Mouse (Mus musculus) cerebellum, adult 2 months (tissue): ENCODE measurements at regions not wholly inside any gene's neighbourhood (a gene's known extent, or its start where the extent isn't known, plus 50 kb on each side); places are given as distances from the start of the nearest gene placed in this dataset.

Experiments
- DNase-seq, 2 experiments: peaks; one replicate each; pipeline ENCODE4 v3.0.0; 2021
- H3K27ac ChIP-seq: fragments of 200-500 bp; 2 replicates; pipeline ENCODE4 v1.5.1; 2012; ENCODE audit warnings: low read length, control low read depth, inconsistent platforms; ENCODE audit not compliant: insufficient read depth
- H3K27me3 ChIP-seq: fragments of 200-500 bp; 2 replicates; pipeline ENCODE4 v1.6.1; 2012; ENCODE audit warnings: inconsistent platforms, mild to moderate bottlenecking, low read length, moderate library complexity; ENCODE audit not compliant: control insufficient read depth, insufficient read depth
- H3K4me1 ChIP-seq: fragments of 200-500 bp; 2 replicates; pipeline ENCODE4 v1.6.1; 2011; ENCODE audit warnings: low read length; ENCODE audit not compliant: control insufficient read depth, insufficient read depth
- H3K4me3 ChIP-seq: fragments of 200-500 bp; replicated peaks from 2 replicates; pipeline ENCODE3; 2011; ENCODE audit warnings: mild to moderate bottlenecking, low read depth, low read length, control low read depth; ENCODE audit not compliant: insufficient read depth
- CTCF ChIP-seq: fragments of 200-500 bp; IDR thresholded peaks from 2 replicates; pipeline ENCODE4 v1.5.1; 2011; ENCODE audit warnings: low read depth, mild to moderate bottlenecking, control low read depth, low read length, moderate library complexity, borderline replicate concordance; ENCODE audit not compliant: insufficient read depth
- POLR2A ChIP-seq: fragments of 200-500 bp; IDR thresholded peaks from 2 replicates; pipeline ENCODE4 v1.6.1; 2011; ENCODE audit warnings: low read length, control low read depth, borderline replicate concordance; ENCODE audit not compliant: insufficient read depth
- WGBS: fragments of 180-500 bp; shearing (Covaris S2); methylation state at CpG from one replicate; pipeline ENCODE4 v1.1.7; 2018; 5-methylcytosine and 5-hydroxymethylcytosine counted together

DNA sequence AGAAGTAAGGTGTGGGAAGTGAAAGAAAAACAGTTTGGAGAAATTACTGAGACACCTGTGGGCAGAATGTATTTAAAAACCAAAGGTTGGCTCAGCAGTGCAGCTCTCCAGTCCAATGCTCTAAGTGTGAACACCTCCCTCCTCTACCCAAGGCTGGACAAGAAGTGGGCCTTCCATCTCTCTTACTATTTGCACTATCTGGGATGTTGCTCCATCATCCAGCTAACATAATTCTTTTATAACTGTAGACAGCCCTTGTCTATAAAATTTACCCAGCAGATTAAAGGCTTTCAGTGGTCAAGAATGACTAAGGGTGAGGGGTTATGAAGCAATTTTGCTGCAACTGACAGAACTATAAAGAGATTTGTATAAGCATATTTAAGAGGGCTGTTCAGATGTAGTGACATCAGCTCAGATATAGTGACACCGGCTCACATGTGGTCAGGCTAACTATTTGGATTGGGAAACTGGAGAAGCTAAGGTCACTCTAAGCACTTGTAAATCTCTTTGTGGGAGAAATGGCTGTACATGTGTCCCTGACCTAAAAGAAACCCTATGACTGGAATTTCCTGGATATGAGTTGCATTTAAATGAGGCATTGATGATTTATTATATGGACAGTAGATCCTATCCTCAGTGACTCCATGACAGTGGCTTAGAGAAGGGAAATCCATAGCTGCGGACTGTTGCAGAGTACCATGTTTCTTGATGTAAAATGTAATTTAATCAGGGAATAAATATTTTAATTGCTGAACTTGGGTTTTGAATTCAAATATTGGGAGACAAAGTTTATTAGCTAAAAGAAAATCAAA is 73.4 kb upstream of the Pfn2 start:
- DNase-seq, result no peak
- no peak overlapping the region for H3K27ac ChIP-seq
- H3K4me1 ChIP-seq, result no peaks in the 10 kb centered on the region
- no peak for TF ChIP-seq CTCF
- TF ChIP-seq POLR2A, result no peak
- WGBS, result 99% methylated on average over 2 of the region's 2 CpGs
- no peak overlapping the region for H3K4me3 ChIP-seq
- H3K27me3 ChIP-seq, result no peaks in the 10 kb centered on the region; the same call in 1 of the 2 replicates

GRCm38 (mm10) chr3:57923061-57923460 is 75.2 kb upstream of the Pfn2 start:
- no peak overlapping the region for H3K27ac ChIP-seq
- DNase-seq, result no peak
- no peaks in the 10 kb centered on the region; the same call in 1 of the 2 replicates for H3K27me3 ChIP-seq
- no peaks in the 10 kb centered on the region for H3K4me1 ChIP-seq
- 77% methylated on average over 3 of the region's 3 CpGs for WGBS
- H3K4me3 ChIP-seq, result no peak overlapping the region
- TF ChIP-seq POLR2A (no peak), CTCF (no peak)

DNA sequence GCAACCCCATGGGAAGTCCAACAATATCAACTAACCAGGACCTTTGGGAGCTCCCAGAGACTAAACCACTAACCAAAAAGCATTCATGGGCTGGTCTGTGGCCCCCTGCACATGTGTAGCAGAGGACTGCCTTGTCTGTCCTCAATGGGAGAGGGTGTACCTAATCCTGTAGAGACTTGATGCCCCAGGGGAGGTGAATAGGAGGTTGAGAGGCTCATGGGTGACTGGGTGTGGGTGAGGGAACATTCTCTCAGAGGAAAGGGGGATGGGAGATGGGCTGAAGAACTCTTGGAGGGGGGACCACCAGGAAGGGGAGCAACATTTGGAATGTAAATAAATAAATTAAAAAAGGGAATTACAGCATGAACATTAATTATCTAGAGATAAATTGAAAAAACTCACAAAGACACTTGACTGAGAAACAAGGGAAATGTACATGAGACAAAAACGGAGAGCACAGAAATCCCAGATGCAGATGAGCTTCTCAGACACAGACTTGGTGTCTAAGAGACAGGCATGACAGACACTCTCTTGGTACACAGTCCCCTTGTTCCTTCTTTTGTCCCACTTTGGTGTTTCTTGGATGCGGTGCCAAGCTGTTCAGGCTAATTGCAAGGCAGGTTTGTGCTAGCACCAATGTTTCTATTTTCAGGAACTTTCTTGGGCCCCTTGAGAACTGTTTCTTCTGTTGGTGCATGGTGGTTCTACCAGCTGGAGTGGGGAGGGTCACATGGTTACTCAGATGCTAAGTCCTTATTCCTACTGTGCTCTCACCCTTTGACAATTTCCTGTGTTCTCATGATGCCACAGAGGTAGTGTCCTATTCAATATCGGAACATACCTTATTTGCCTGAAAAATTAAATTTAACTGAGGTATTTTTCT is 85.0 kb upstream of the Pfn2 start:
- no peak overlapping the region for H3K27ac ChIP-seq
- no peaks in the 10 kb centered on the region for H3K4me1 ChIP-seq
- WGBS, result 85% methylated on average over 3 of the region's 3 CpGs
- no peak for DNase-seq
- H3K4me3 ChIP-seq, result no peak overlapping the region
- no peaks in the 10 kb centered on the region for H3K27me3 ChIP-seq
- no peak for TF ChIP-seq CTCF

- H3K27ac ChIP-seq, result no peak overlapping the region
- no peaks in the 10 kb centered on the region for H3K27me3 ChIP-seq
- no peak for TF ChIP-seq CTCF
- TF ChIP-seq POLR2A, result no peak
- H3K4me3 ChIP-seq, result no peak overlapping the region
- no peak for DNase-seq
- 57% methylated on average over 5 of the region's 5 CpGs for WGBS
- no peaks in the 10 kb centered on the region for H3K4me1 ChIP-seq
Observed at GRCm38 (mm10) chr3:57935042-57935610, 87.2 kb upstream of the Pfn2 start.

GRCm38 (mm10) chr3:57940504-57941381 is 92.9 kb upstream of the Pfn2 start:
- Histone ChIP-seq H3K4me3 (no peak overlapping the region), H3K4me1 (peaks cover 3% of the 10 kb centered on the region; the same call in 1 of the 2 replicates), H3K27ac (no peak overlapping the region), H3K27me3 (no peaks in the 10 kb centered on the region)
- no peak for TF ChIP-seq CTCF
- no peak for TF ChIP-seq POLR2A
- WGBS, result 45% methylated on average over 4 of the region's 4 CpGs
- DNase-seq, result peak; percentile 12 to 28

GRCm38 (mm10) chr3:57944698-57945097 is 96.8 kb upstream of the Pfn2 start:
- no peaks in the 10 kb centered on the region for H3K27me3 ChIP-seq
- no peak overlapping the region for H3K4me3 ChIP-seq
- peaks cover 3% of the 10 kb centered on the region; the same call in 1 of the 2 replicates for H3K4me1 ChIP-seq
- TF ChIP-seq CTCF, result no peak
- no peak for TF ChIP-seq POLR2A
- 79% methylated on average over 2 of the region's 2 CpGs for WGBS
- no peak overlapping the region for H3K27ac ChIP-seq
- DNase-seq, result no peak

- WGBS, result 87% methylated on average over 5 of the region's 5 CpGs
- Histone ChIP-seq H3K4me1 (peaks cover 2% of the 10 kb centered on the region; the same call in 1 of the 2 replicates), H3K4me3 (no peak overlapping the region), H3K27ac (no peak overlapping the region), H3K27me3 (no peaks in the 10 kb centered on the region)
- no peak for DNase-seq
- no peak for TF ChIP-seq POLR2A
- no peak for TF ChIP-seq CTCF
Observed at GRCm38 (mm10) chr3:57945765-57946164, 97.9 kb upstream of the Pfn2 start.
